Mouse (Mus musculus) heart, adult 2 months (tissue): ENCODE measurements around the gene D630045J12Rik. TPM values are rescaled to one million over a fixed set of nuclear protein-coding genes. Genes with fewer than 3 reads are reported as not detected.

Experiments used
- DNase-seq, 2 experiments: peaks; one replicate each; pipeline ENCODE4 v3.0.0; 2021
- H3K27ac ChIP-seq: fragments of 200-600 bp; 2 replicates; pipeline ENCODE4 v1.8.1; 2022
- H3K27me3 ChIP-seq: fragments of 200-500 bp; 2 replicates; pipeline ENCODE4 v1.6.1; 2012; ENCODE audit warnings: mild to moderate bottlenecking, low read length, inconsistent platforms, mixed read lengths; ENCODE audit not compliant: control insufficient read depth, insufficient read depth
- H3K36me3 ChIP-seq: fragments of 200-500 bp; 2 replicates; pipeline ENCODE4 v1.6.1; 2012; ENCODE audit warnings: low read length, inconsistent platforms; ENCODE audit not compliant: control insufficient read depth, insufficient read depth
- H3K4me1 ChIP-seq: fragments of 200-500 bp; 2 replicates; pipeline ENCODE4 v1.6.1; 2011; ENCODE audit warnings: low read length; ENCODE audit not compliant: control insufficient read depth, insufficient read depth
- H3K4me3 ChIP-seq: fragments of 200-600 bp; 2 replicates; pipeline ENCODE4 v1.8.1; 2022
- H3K79me2 ChIP-seq: fragments of 200-500 bp; replicated peaks from 2 replicates; pipeline ENCODE4 v1.6.1; 2012; ENCODE audit warnings: mild to moderate bottlenecking, inconsistent platforms, low read length, moderate library complexity, mixed read lengths; ENCODE audit not compliant: control insufficient read depth, insufficient read depth
- H3K9ac ChIP-seq: fragments of 200-500 bp; 2 replicates; pipeline ENCODE4 v1.6.1; 2012; ENCODE audit warnings: low read depth, mild to moderate bottlenecking, control low read depth, inconsistent platforms, low read length, mixed read lengths
- CTCF ChIP-seq: fragments of 200-600 bp; IDR thresholded peaks from 2 replicates; pipeline ENCODE4 v1.8.1; 2022; ENCODE audit warnings: antibody characterized with exemption, mild to moderate bottlenecking, moderate library complexity
- EP300 ChIP-seq: fragments of 200-500 bp; IDR thresholded peaks from 2 replicates; pipeline ENCODE4 v1.6.1; 2011; ENCODE audit warnings: low read depth, low read length, control low read depth; ENCODE audit not compliant: insufficient read depth
- POLR2A ChIP-seq: fragments of 200-500 bp; IDR thresholded peaks from 2 replicates; pipeline ENCODE4 v1.6.1; 2011; ENCODE audit warnings: mild to moderate bottlenecking, low read depth, low read length, control low read depth; ENCODE audit not compliant: insufficient read depth
- WGBS: fragments of 180-500 bp; shearing (Covaris S2); methylation state at CpG from one replicate; pipeline ENCODE4 v1.1.7; 2018; 5-methylcytosine and 5-hydroxymethylcytosine counted together
- intact Hi-C: fragments of 180-260 bp; cut with DNase I; formaldehyde crosslinking; loops from one replicate; pipeline ENCODE4 v1.15.1; 2025
- polyA plus RNA-seq: library from polyadenylated mRNA; depleted of rRNA; stranded (reverse); fragments of >200 nt; gene quantifications from 2 replicates; pipeline ENCODE4 v1.2.3, GENCODE M21; 2012
- total RNA-seq, 2 experiments: library from RNA; stranded (reverse); gene quantifications; 2 replicates each; pipeline ENCODE4 v1.2.3; 2021

Gene D630045J12Rik
- total and polyA plus RNA-seq, 3 experiments = 0.78 to 1.5 (median 1.1) TPM

GRCm38 (mm10) chr6:38128115-38128514, 125.7 kb downstream of the D630045J12Rik start:
- H3K27me3 ChIP-seq = no peaks in the 10 kb centered on the region
- no peak overlapping the region for H3K9ac ChIP-seq
- intact Hi-C loops = no loop called here
- TF ChIP-seq EP300 (no peak), CTCF (no peak), POLR2A (no peak)
- H3K79me2 ChIP-seq = no peaks in the 10 kb centered on the region
- no peak overlapping the region for H3K27ac ChIP-seq
- H3K36me3 ChIP-seq = no peaks in the 10 kb centered on the region
- H3K4me3 ChIP-seq = no peak overlapping the region
- no peak for DNase-seq
- H3K4me1 ChIP-seq = peaks cover 4% of the 10 kb centered on the region; the same call in 1 of the 2 replicates
- 51% methylated on average over 14 of the region's 14 CpGs for WGBS

GRCm38 (mm10) chr6:38125462-38125861, 128.3 kb downstream of the D630045J12Rik start:
- Histone ChIP-seq H3K27me3 (no peaks in the 10 kb centered on the region), H3K79me2 (no peaks in the 10 kb centered on the region), H3K4me3 (no peak overlapping the region), H3K36me3 (no peaks in the 10 kb centered on the region), H3K9ac (no peak overlapping the region), H3K27ac (no peak overlapping the region), H3K4me1 (peaks cover 2% of the 10 kb centered on the region; the same call in 1 of the 2 replicates)
- 94% methylated on average over 3 of the region's 3 CpGs for WGBS
- TF ChIP-seq EP300 (no peak), POLR2A (no peak), CTCF (no peak)
- intact Hi-C loops = no loop called here
- DNase-seq = no peak

- no peaks in the 10 kb centered on the region for H3K36me3 ChIP-seq
- H3K27ac ChIP-seq = no peak overlapping the region
- no peak for DNase-seq
- H3K4me3 ChIP-seq = no peak overlapping the region
- intact Hi-C loops = no loop called here
- no peaks in the 10 kb centered on the region for H3K79me2 ChIP-seq
- H3K27me3 ChIP-seq = no peaks in the 10 kb centered on the region
- 97% methylated on average over 5 of the region's 5 CpGs for WGBS
- no peak overlapping the region for H3K9ac ChIP-seq
- TF ChIP-seq EP300 (no peak), POLR2A (no peak), CTCF (no peak)
- peaks cover 2% of the 10 kb centered on the region; the same call in 1 of the 2 replicates for H3K4me1 ChIP-seq
Observed at GRCm38 (mm10) chr6:38124882-38125281, 128.9 kb downstream of the D630045J12Rik start.

- WGBS = 91% methylated on average over 7 of the region's 7 CpGs
- intact Hi-C loops = no loop called here
- no peak within 1 kb of the TSS for H3K4me3 ChIP-seq
Observed at GRCm38 (mm10) chr6:38124207-38124835, 129.5 kb downstream of the D630045J12Rik start, which contains the start of gene Atp6v0a4. TSS of gene Atp6v0a4 (minus strand) at chr6:38124586.

GRCm38 (mm10) chr6:38123471-38124206, 130.2 kb downstream of the D630045J12Rik start:
- H3K4me1 ChIP-seq = peaks cover 2% of the 10 kb centered on the region; the same call in 1 of the 2 replicates
- no peaks in the 10 kb centered on the region for H3K36me3 ChIP-seq
- WGBS = 61% methylated on average over 18 of the region's 18 CpGs
- TF ChIP-seq POLR2A (no peak), EP300 (no peak), CTCF (no peak)
- intact Hi-C loops = no loop called here
- H3K27me3 ChIP-seq = no peaks in the 10 kb centered on the region
- peak overlapping the region; percentile 69 for H3K27ac ChIP-seq
- no peaks in the 10 kb centered on the region for H3K79me2 ChIP-seq
- DNase-seq = no peak
- H3K4me3 ChIP-seq = no peak overlapping the region
- no peak overlapping the region for H3K9ac ChIP-seq

More at GRCm38 (mm10) chr6:38124207-38124835, 129.5 kb downstream of the D630045J12Rik start, which contains the start of gene Atp6v0a4:
- Histone ChIP-seq H3K4me1 (peaks cover 2% of the 10 kb centered on the region; the same call in 1 of the 2 replicates), H3K79me2 (no peaks in the 10 kb centered on the region), H3K27me3 (no peaks in the 10 kb centered on the region), H3K27ac (peak within 1 kb of the TSS; percentile 69), H3K36me3 (no peaks in the 10 kb centered on the region), H3K9ac (no peak within 1 kb of the TSS)
- no peak for TF ChIP-seq POLR2A
- TF ChIP-seq EP300 = no peak
- no peak for TF ChIP-seq CTCF
- no peak for DNase-seq

- WGBS = 54% methylated on average over 6 of the region's 6 CpGs
- no peak for DNase-seq
- TF ChIP-seq POLR2A = no peak
- TF ChIP-seq CTCF = no peak
- no peak for TF ChIP-seq EP300
- H3K9ac ChIP-seq = no peak overlapping the region
- peaks cover 2% of the 10 kb centered on the region; the same call in 1 of the 2 replicates for H3K4me1 ChIP-seq
- H3K79me2 ChIP-seq = no peaks in the 10 kb centered on the region
- no peaks in the 10 kb centered on the region for H3K36me3 ChIP-seq
- H3K4me3 ChIP-seq = no peak overlapping the region
- intact Hi-C loops = no loop called here
- H3K27ac ChIP-seq = peak overlapping the region; percentile 69
- no peaks in the 10 kb centered on the region for H3K27me3 ChIP-seq
Observed at GRCm38 (mm10) chr6:38122791-38123190, 131.0 kb downstream of the D630045J12Rik start.
